Mouse (Mus musculus) hindbrain, embryonic 15.5 days (tissue): ENCODE data around the gene Ccr7. TPM values are rescaled to one million over a fixed set of nuclear protein-coding genes. Genes with fewer than 3 reads are reported as not detected.

ENCODE experiments used
- ATAC-seq: fragments of 200-750 bp; cut with Nextera tagmentation; 2 replicates; pipeline ENCODE4 v1.8.0; 2017; ENCODE audit warnings: low read depth, moderate number of reproducible peaks, moderate TSS enrichment; ENCODE audit not compliant: low FRiP score
- H3K27ac ChIP-seq: fragments of 300-500 bp; sonication (generic); replicated peaks from 2 replicates; pipeline ENCODE4 v1.5.1; 2015; ENCODE audit warnings: mild to moderate bottlenecking, inconsistent platforms
- H3K27me3 ChIP-seq: fragments of 300-500 bp; sonication (generic); 2 replicates; pipeline ENCODE4 v1.6.1; 2015; ENCODE audit warnings: control low read depth, inconsistent platforms
- H3K36me3 ChIP-seq: fragments of 300-500 bp; sonication (generic); 2 replicates; pipeline ENCODE4 v1.6.1; 2015; ENCODE audit warnings: control low read depth, inconsistent platforms
- H3K4me1 ChIP-seq: fragments of 300-500 bp; sonication (generic); replicated peaks from 2 replicates; pipeline ENCODE4 v1.6.1; 2015; ENCODE audit warnings: control low read depth, inconsistent platforms
- H3K4me2 ChIP-seq: fragments of 300-500 bp; sonication (generic); 2 replicates; pipeline ENCODE4 v1.6.1; 2015; ENCODE audit warnings: moderate library complexity, mild to moderate bottlenecking, inconsistent platforms
- H3K4me3 ChIP-seq: fragments of 300-500 bp; sonication (generic); 2 replicates; pipeline ENCODE4 v1.5.1; 2015; ENCODE audit warnings: mild to moderate bottlenecking, inconsistent platforms
- H3K9ac ChIP-seq: fragments of 300-500 bp; sonication (generic); 2 replicates; pipeline ENCODE4 v1.6.1; 2015; ENCODE audit warnings: inconsistent platforms
- H3K9me3 ChIP-seq: fragments of 300-500 bp; sonication (generic); 2 replicates; pipeline ENCODE4 v1.6.1; 2016; ENCODE audit warnings: control low read depth, inconsistent platforms
- WGBS: fragments of 180-500 bp; shearing (Covaris S2); methylation state at CpG from one replicate; pipeline ENCODE4 v1.1.7; 2015; 5-methylcytosine and 5-hydroxymethylcytosine counted together
- polyA plus RNA-seq: library from polyadenylated mRNA; unstranded; fragments of >200 nt; fragmentation: Nextera tagmentation; extraction: Ambion mirVana; gene quantifications from 2 replicates; pipeline ENCODE4 v1.2.1, GENCODE M21; 2015

Ccr7 gene
- polyA plus RNA-seq = 0.08 TPM in 2 replicates

DNA sequence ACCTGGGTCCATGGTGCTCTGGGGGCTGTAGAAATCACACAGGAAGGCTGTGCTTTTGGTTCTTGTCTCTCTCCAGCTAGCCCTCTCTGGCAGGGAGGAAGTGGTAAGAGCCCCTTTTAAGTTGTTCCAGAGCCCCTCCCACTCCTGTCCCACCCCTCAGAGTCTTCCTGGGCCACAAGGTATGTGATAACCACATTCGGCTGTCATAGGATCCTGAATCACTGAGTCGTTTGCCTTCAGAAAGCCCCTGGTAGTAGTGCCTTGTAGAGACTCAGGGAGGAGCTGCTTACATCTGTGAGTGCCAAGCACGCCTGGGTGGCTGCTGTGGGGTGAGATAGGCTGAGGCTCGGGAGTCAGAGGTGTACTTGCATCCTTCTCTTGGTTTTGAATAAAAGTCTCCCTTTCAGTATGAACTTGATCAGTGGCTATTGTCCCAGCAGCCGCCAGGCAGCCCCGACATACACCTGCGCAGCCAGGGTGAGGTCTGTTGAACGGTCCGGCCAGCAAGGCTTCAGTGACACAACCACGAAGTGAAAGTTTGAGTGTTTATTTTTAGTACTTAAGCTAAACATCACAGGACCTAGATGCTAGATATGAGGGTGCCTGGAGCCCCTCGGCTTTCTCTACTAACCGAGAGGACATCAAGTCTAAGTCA, at the start of gene Ccr7:
Gene Ccr7, minus strand, starts transcription at position 91 of the 655 bp plus-strand sequence.
- no peak within 1 kb of the TSS for H3K27ac ChIP-seq
- no peaks in the 10 kb centered on the region for H3K27me3 ChIP-seq
- H3K36me3 ChIP-seq = no peaks in the 10 kb centered on the region
- H3K9me3 ChIP-seq = no peaks in the 10 kb centered on the region
- H3K4me3 ChIP-seq = no peak within 1 kb of the TSS
- no peak within 1 kb of the TSS for H3K4me2 ChIP-seq
- no peaks in the 10 kb centered on the region for H3K4me1 ChIP-seq
- no peak within 1 kb of the TSS for H3K9ac ChIP-seq
- WGBS = 76% methylated on average over 12 of the region's 12 CpGs
- ATAC-seq = no peak

DNA sequence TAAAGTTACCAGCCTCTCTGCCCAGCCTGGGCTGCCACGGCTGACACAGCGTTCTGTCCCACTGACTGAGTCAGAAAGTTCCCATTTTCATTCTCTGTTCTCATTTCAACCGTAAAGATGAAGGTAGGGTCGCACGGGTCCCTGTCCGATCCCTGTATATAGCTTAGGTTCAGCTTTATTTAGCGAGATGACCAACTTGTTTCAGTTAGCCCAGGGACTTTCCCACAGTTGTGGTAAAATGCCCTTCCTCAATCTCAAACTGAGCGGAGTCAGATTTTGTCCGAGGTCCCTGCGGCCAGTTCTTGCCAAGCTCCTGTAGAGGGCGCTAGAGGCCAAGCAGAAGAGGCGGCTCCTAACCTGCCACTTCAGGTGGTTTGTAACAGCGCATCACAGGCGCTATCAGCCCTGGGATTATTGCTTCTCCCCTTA, 34.3 kb upstream of the Ccr7 start:
- no peak overlapping the region for H3K9ac ChIP-seq
- no peak overlapping the region for H3K27ac ChIP-seq
- H3K4me2 ChIP-seq = no peak overlapping the region
- no peak for ATAC-seq
- H3K27me3 ChIP-seq = peaks cover 6% of the 10 kb centered on the region; the same call in 1 of the 2 replicates
- no peak overlapping the region for H3K4me3 ChIP-seq
- 23% methylated on average over 14 of the region's 14 CpGs for WGBS
- no peaks in the 10 kb centered on the region for H3K4me1 ChIP-seq
- no peaks in the 10 kb centered on the region for H3K9me3 ChIP-seq
- H3K36me3 ChIP-seq = no peaks in the 10 kb centered on the region

DNA sequence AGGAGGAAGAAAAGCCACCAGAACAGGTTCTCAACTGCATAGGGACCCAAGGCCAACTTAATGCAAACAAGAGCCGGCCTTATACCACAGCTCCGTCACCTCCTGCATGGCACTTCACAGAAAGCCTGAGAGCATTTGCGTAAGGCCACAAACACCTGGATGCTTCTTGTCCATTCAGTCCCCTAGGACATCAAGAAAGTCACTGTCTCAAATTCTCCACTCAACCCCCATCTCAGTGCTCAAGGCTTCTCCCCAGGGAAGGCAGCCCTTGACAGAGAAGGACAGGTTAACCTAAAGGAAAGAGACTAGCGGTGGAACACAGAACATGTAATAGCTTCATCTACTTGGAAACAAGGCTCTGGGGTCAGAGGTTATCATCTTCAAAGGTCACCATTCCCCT, 32.5 kb upstream of the Ccr7 start:
- Histone ChIP-seq H3K27ac (no peak overlapping the region), H3K4me1 (0 out of 2 replicates have a peak, but pooled peaks cover 3% of the 10 kb centered on the region), H3K36me3 (no peaks in the 10 kb centered on the region), H3K4me2 (no peak overlapping the region), H3K27me3 (peaks cover 6% of the 10 kb centered on the region; the same call in 1 of the 2 replicates), H3K9ac (no peak overlapping the region), H3K4me3 (no peak overlapping the region), H3K9me3 (no peaks in the 10 kb centered on the region)
- ATAC-seq = no peak
- WGBS = 94% methylated on average over 4 of the region's 4 CpGs

DNA sequence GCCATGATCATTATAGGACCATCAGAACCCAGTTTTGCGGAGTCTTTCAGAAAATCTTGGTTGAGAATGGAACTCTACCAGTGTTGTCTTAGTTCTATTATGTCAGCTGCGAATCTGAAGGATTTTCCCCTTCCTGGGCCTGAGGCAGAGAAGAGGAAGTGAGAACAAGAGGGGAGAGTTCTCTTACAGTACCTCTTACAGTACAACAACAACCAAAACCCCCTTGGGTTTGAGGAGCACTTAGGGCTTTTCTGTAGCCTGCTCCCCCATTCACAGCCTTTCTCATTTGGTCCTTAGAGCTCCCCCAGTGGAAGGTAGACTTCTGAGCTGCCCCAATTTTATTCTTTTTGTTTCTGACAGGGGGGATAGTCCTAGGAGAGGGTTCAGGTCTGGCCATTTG, 32.0 kb upstream of the Ccr7 start:
- no peak overlapping the region for H3K4me3 ChIP-seq
- peaks cover 6% of the 10 kb centered on the region; the same call in 1 of the 2 replicates for H3K27me3 ChIP-seq

DNA sequence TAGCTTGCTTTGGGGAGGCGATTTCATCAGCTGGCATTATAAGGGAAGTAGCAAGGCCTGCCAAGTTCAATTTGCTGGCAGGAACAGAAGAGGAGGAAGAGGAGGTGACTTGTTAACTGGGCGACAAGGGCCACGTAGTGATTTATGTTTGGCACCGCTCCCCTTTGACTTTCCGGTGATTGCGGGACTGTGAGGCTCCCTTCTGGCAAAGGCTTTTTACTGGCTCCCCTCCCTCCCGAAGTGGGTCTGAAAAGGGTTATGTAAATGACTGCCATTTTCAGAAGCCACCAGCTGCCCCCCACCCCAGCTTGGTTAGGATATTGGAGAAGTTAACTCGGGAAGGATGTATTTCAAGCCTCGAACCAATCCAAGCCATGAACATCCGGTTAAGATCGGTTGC, 27.7 kb upstream of the Ccr7 start:
- H3K4me3 ChIP-seq = no peak overlapping the region
- no peaks in the 10 kb centered on the region for H3K27me3 ChIP-seq
- no peaks in the 10 kb centered on the region for H3K36me3 ChIP-seq
- WGBS = 55% methylated on average over 11 of the region's 11 CpGs
- H3K9ac ChIP-seq = no peak overlapping the region
- no peak overlapping the region for H3K27ac ChIP-seq
- H3K4me1 ChIP-seq = 0 out of 2 replicates have a peak, but pooled peaks cover 3% of the 10 kb centered on the region
- no peak overlapping the region for H3K4me2 ChIP-seq
- H3K9me3 ChIP-seq = no peaks in the 10 kb centered on the region
- no peak for ATAC-seq

More for the DNA sequence above, 32.0 kb upstream of the Ccr7 start:
- no peak overlapping the region for H3K9ac ChIP-seq
- ATAC-seq = no peak
- no peaks in the 10 kb centered on the region for H3K9me3 ChIP-seq
- no peak overlapping the region for H3K27ac ChIP-seq
- H3K36me3 ChIP-seq = no peaks in the 10 kb centered on the region
- 0 out of 2 replicates have a peak, but pooled peaks cover 3% of the 10 kb centered on the region for H3K4me1 ChIP-seq
- WGBS = 77% methylated on average over 2 of the region's 2 CpGs
- no peak overlapping the region for H3K4me2 ChIP-seq

DNA sequence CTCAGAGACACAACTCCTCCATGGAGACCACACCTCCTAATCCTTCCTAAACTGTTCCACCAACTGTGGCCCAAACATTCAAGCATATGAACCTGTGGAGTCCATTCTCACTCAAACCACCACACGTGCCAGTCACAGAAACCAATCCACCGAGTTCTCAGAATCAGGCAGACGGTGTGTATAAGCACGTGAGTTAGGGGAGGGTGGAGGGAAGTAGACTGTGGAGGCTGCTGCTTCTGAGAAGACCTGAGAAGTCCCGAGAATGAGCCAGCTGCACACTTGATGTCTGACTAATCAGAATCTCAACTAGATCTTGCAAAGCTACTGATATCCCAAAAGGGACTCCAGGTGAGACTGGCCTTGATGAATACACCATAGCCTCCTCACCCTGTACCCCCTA, 25.2 kb upstream of the Ccr7 start:
- H3K4me1 ChIP-seq = 0 out of 2 replicates have a peak, but pooled peaks cover 3% of the 10 kb centered on the region
- no peak overlapping the region for H3K4me2 ChIP-seq
- ATAC-seq = no peak
- H3K4me3 ChIP-seq = no peak overlapping the region
- WGBS = 91% methylated on average over 5 of the region's 5 CpGs
- no peaks in the 10 kb centered on the region for H3K27me3 ChIP-seq
- H3K9ac ChIP-seq = no peak overlapping the region
- H3K36me3 ChIP-seq = no peaks in the 10 kb centered on the region
- no peak overlapping the region for H3K27ac ChIP-seq
- H3K9me3 ChIP-seq = no peaks in the 10 kb centered on the region

DNA sequence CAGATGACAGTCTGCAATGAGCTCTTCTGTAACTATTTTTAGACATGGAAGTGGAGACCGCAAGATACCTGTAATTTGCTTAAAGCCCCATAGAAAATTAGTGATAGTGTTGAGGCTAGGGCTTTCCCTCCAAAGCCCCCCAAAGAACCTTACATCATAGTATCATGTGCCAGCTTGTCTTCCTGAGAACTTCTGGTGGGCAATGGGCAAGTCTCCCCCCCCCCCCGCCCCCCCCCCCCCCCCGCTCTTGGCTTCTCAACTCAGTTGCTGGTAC, 23.0 kb upstream of the Ccr7 start:
- Histone ChIP-seq H3K9me3 (no peaks in the 10 kb centered on the region), H3K4me2 (no peak overlapping the region), H3K9ac (no peak overlapping the region), H3K27me3 (no peaks in the 10 kb centered on the region), H3K27ac (no peak overlapping the region), H3K4me1 (0 out of 2 replicates have a peak, but pooled peaks cover 3% of the 10 kb centered on the region), H3K4me3 (no peak overlapping the region), H3K36me3 (no peaks in the 10 kb centered on the region)
- no peak for ATAC-seq
- WGBS = 91% methylated on average over 1 of the region's 3 CpGs

DNA sequence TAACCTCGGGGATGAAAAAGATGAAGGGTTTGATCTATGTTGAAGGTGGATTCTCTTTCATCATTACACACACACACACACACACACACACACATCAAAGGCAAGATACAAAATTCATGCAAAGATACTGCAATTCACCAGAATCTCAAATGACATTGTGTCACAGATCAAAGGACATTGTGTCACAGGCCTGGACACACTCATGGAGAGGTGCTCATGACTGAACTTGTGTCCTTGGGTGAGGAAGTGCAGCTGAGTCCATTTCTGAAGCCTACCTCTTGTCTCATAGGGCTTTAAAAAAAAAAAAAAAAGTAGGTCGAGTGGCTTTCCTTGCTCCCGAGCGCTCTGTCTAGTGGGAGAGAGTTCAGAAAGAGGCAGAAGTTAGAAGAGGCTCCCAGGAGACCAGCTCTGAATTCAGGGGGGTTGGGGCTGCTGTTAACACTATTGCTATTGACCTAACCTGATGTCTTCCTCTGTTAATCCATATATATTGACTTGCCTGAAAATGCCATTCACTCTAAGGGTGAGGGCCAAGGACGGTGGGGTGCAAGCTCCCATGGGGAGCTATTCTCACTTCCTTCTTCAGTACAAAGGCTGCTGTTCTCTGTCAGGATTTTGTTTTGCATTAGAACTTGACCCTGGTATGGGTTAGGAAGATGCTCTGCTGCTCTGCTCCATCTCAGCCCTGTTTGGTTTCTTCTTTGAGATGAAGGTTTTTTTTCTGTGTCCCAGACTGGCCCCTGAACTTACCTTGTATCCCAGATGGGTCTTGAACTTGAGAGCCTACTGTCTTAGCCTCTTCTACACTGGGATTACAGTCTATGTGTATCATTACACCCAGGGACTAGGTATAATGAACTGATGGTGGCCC, 22.4 kb upstream of the Ccr7 start:
- no peak for ATAC-seq
- Histone ChIP-seq H3K4me3 (no peak overlapping the region), H3K27me3 (no peaks in the 10 kb centered on the region), H3K9me3 (no peaks in the 10 kb centered on the region), H3K4me1 (no peaks in the 10 kb centered on the region), H3K4me2 (no peak overlapping the region), H3K36me3 (no peaks in the 10 kb centered on the region), H3K27ac (no peak overlapping the region), H3K9ac (no peak overlapping the region)
- WGBS = 69% methylated on average over 5 of the region's 5 CpGs

DNA sequence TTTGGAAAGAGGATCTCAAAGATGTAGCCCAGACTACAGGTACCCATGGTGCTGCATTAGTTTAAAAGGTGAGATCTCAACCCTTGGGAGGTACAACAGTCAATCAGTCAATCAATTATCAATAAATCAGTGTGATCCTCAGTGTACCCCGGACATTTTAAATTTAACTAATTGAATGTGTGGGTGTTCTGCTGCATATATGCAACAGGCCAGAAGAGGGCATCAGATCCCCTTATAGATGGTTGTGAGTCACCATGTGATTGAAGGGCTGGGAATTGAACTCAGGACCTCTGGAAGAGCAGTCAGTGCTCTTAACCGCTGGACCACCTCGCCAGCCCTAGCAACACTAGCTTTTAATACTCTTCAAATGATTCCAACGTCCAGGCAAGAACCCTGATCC, 17.1 kb upstream of the Ccr7 start:
- H3K4me2 ChIP-seq = no peak overlapping the region
- H3K4me3 ChIP-seq = no peak overlapping the region
- no peaks in the 10 kb centered on the region for H3K4me1 ChIP-seq
- H3K27me3 ChIP-seq = no peaks in the 10 kb centered on the region
- no peak for ATAC-seq
- WGBS = 87% methylated on average over 4 of the region's 4 CpGs
- H3K9ac ChIP-seq = no peak overlapping the region
- no peak overlapping the region for H3K27ac ChIP-seq
- no peaks in the 10 kb centered on the region for H3K9me3 ChIP-seq
- H3K36me3 ChIP-seq = no peaks in the 10 kb centered on the region

DNA sequence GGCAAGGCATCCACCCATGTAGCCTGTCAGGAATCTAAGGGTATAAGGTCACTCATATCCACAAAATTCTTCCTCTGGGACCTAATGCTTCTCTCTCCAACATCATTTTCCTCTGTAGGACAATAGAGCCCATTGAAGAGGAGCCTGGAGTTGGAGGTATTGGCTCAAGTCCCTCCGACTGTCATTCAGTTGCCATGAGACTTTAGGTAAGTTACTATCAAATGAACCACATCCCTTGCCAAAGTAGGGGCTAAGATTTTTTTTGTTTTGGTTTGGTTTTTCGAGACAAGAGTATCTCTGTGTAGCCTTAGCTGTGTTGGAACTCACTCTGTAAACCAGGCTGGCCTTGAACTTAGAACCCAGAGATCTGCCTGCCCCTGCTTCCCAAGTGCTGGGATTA, 16.6 kb upstream of the Ccr7 start:
- no peak overlapping the region for H3K4me3 ChIP-seq
- no peak for ATAC-seq
- H3K27me3 ChIP-seq = no peaks in the 10 kb centered on the region
- no peaks in the 10 kb centered on the region for H3K9me3 ChIP-seq
- H3K4me1 ChIP-seq = no peaks in the 10 kb centered on the region
- WGBS = 82% methylated on average over 2 of the region's 2 CpGs
- H3K9ac ChIP-seq = no peak overlapping the region
- H3K36me3 ChIP-seq = no peaks in the 10 kb centered on the region
- no peak overlapping the region for H3K4me2 ChIP-seq
- no peak overlapping the region for H3K27ac ChIP-seq

DNA sequence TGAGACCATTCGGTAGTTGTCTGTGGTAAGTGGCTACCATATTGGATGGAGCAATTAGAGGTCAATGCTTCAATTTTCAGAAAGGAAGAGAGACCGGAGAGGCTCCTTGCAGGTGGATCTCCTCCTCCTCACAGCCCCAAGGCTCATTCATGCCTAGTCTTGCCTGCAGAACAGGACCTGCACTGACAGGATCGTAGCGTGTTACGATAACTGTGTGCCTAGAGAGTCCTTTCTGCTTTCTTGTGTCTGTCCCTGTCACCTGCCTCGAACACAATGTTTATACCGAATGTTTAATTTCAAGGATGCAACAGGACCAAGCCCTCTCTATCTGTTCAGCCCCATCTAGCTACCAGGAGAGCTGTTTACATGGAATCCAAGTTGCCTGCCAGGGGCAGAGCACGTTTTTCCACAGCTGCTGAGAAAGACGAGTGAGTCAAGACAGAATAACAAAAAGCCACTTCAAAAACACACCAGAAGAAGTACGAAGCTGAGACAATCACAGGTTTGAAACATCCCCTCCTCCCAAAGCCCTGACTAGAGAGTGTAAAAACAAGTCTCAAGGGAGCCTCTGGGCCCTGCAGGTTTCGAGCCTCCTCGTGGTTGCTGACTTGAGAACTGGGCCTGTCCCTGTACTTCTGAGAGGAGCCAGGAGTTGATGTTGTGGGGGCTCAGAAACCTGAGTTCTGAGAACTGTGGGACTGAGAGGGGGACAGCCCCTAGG, 15.8 kb upstream of the Ccr7 start:
- Histone ChIP-seq H3K9me3 (no peaks in the 10 kb centered on the region), H3K27me3 (no peaks in the 10 kb centered on the region), H3K36me3 (no peaks in the 10 kb centered on the region), H3K9ac (no peak overlapping the region), H3K27ac (no peak overlapping the region), H3K4me3 (no peak overlapping the region), H3K4me2 (no peak overlapping the region), H3K4me1 (no peaks in the 10 kb centered on the region)
- ATAC-seq = no peak
- 79% methylated on average over 12 of the region's 12 CpGs for WGBS

DNA sequence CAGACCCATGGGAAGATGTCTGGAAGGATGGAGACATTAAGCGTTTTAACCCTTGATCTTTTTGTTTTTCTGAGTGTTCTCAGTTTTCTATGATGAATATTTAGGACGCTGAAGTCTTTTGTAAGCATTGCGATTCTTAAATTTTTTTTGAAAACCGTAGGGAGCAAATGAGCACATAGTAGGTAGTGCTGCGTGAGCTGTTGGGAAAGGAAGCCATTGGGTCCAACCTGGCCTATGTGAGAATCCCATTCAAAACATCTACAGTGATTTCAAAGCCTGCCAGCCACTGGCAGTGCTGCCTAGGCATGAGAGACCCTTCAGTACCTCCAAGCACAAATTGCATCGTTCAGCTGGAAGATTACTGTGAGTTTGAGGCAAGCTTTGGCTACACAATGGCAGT, 15.1 kb upstream of the Ccr7 start:
- Histone ChIP-seq H3K4me3 (no peak overlapping the region), H3K27ac (no peak overlapping the region), H3K36me3 (no peaks in the 10 kb centered on the region), H3K27me3 (no peaks in the 10 kb centered on the region), H3K9ac (no peak overlapping the region), H3K4me2 (no peak overlapping the region), H3K9me3 (no peaks in the 10 kb centered on the region), H3K4me1 (no peaks in the 10 kb centered on the region)
- no peak for ATAC-seq
- 93% methylated on average over 6 of the region's 6 CpGs for WGBS
